ENCODE assay signal across 23 mouse cellular contexts in genomic region chr1:152139496-152139895, GRCm38 (mm10). TPM values are rescaled to one million over a fixed set of nuclear protein-coding genes. Genes with fewer than 3 reads are reported as not detected.
DNase-seq lines count a peak whose midpoint lies in the region; ATAC-seq and TF ChIP-seq lines count a peak whose summit lies in the region.
"Had no signal": no experiment of that assay in that cellular context is flagged by ENCODE, and none has a peak within 500 bp of the region (broad histone marks: within the 10 kb centered on the region; RNA-seq: fewer than 3 reads in every experiment).

No protein-coding gene starts in this region.

- no peak for TF ChIP-seq CTCF in kidney, adult 2 months (conservative IDR thresholded peaks at IDR 0.05; ENCODE audit: insufficient read depth, insufficient read length, low read depth, low read length)
- TF ChIP-seq CTCF in heart, postnatal 0 days (IDR thresholded peaks at IDR 0.05; ENCODE audit: low read depth) = no peak

- TF ChIP-seq EP300 in heart, postnatal 0 days (IDR thresholded peaks at IDR 0.05; ENCODE audit: low read depth) = no peak

- ATAC-seq in kidney, embryonic 14.5 days (ENCODE audit: low FRiP score, low TSS enrichment) = no peak
- ATAC-seq in heart, postnatal 0 days (ENCODE audit: insufficient read depth, low read depth) = no peak
- ATAC-seq in cerebellum, adult (ENCODE audit: insufficient number of reproducible peaks, low FRiP score, low TSS enrichment) = no peak
- ATAC-seq: CD4-positive, CD25-positive, alpha-beta regulatory T cell, adult 4 months; forebrain, embryonic 16.5 days; liver, postnatal 0 days; midbrain, embryonic 15.5 days; Patski had no signal

- no peaks in the 10 kb centered on the region for H3K27me3 ChIP-seq in kidney, adult 2 months (replicated peaks; ENCODE audit: control insufficient read depth, insufficient read depth, low read length)
- no peaks in the 10 kb centered on the region for H3K27me3 ChIP-seq in kidney, embryonic 14.5 days (ENCODE audit: control insufficient read depth, insufficient read depth, low read length)
- H3K27me3 ChIP-seq in heart, postnatal 0 days (ENCODE audit: control insufficient read depth, insufficient read depth, low read length) = no peaks in the 10 kb centered on the region
- H3K27me3 ChIP-seq: embryonic facial prominence, embryonic 15.5 days; megakaryocyte, embryonic 14.5 days; midbrain, embryonic 15.5 days; Patski had no signal

- WGBS in kidney, adult 2 months = 68% methylated on average over 4 of the region's 4 CpGs
- WGBS in kidney, embryonic 14.5 days = 75% methylated on average over 4 of the region's 4 CpGs
- WGBS in heart, postnatal 0 days = 72% methylated on average over 4 of the region's 4 CpGs

- no peak overlapping the region for H3K4me3 ChIP-seq in kidney, adult 2 months (ENCODE audit: insufficient read depth, low read depth, low read length)
- no peak overlapping the region for H3K4me3 ChIP-seq in kidney, embryonic 14.5 days (ENCODE audit: low read length)
- no peak overlapping the region for H3K4me3 ChIP-seq in heart, postnatal 0 days (ENCODE audit: low read depth, low read length)
- H3K4me3 ChIP-seq: embryonic facial prominence, embryonic 15.5 days; left cerebral cortex, adult 2 months; limb, embryonic 10.5 days; megakaryocyte, embryonic 14.5 days; midbrain, embryonic 15.5 days; myocyte had no signal

- H3K4me1 ChIP-seq in kidney, adult 2 months (ENCODE audit: control insufficient read depth, insufficient read depth, low read length) = peaks cover 4% of the 10 kb centered on the region; the same call in 1 of the 2 replicates
- no peaks in the 10 kb centered on the region for H3K4me1 ChIP-seq in kidney, embryonic 14.5 days (ENCODE audit: control insufficient read depth, insufficient read depth, low read length)
- H3K4me1 ChIP-seq in heart, postnatal 0 days (ENCODE audit: control insufficient read depth, insufficient read depth) = peaks cover 7% of the 10 kb centered on the region; the same call in 1 of the 2 replicates
- H3K4me1 ChIP-seq: embryonic facial prominence, embryonic 15.5 days; limb, embryonic 10.5 days; midbrain, embryonic 15.5 days had no signal

- TF ChIP-seq POLR2A in kidney, adult 2 months (IDR thresholded peaks at IDR 0.05; ENCODE audit: low read depth, low read length) = no peak

- no peaks in the 10 kb centered on the region for H3K36me3 ChIP-seq in kidney, adult 2 months (ENCODE audit: control insufficient read depth, insufficient read depth, low read length)
- no peaks in the 10 kb centered on the region for H3K36me3 ChIP-seq in kidney, embryonic 14.5 days (ENCODE audit: control insufficient read depth, insufficient read depth, low read length)
- no peaks in the 10 kb centered on the region for H3K36me3 ChIP-seq in heart, postnatal 0 days (replicated peaks; ENCODE audit: control insufficient read depth, insufficient read depth, low read length)
- H3K36me3 ChIP-seq: embryonic facial prominence, embryonic 15.5 days; limb, embryonic 10.5 days; midbrain, embryonic 15.5 days had no signal

- DNase-seq in adrenal gland, adult (ENCODE audit: inconsistent age in 2 of 2, low spot score in 1 of 2) = peak; percentile 16 to 71
- no peak for DNase-seq in adrenal gland, postnatal 4 days (ENCODE audit: low spot score in 2 of 2)
- peak; percentile 28 for DNase-seq in kidney, adult 2 months
- peak; percentile 40 for DNase-seq in adrenal gland, adult 2 months
- DNase-seq in heart, postnatal 0 days (ENCODE audit: low spot score) = peak; percentile 8
- no peak for DNase-seq in right cerebral cortex, postnatal 25 days
- DNase-seq: cerebellum, adult 11 months; cerebellum, postnatal 14 days; embryo, embryonic 11 days; layer of hippocampus, adult 9-11 months; liver, postnatal 0 days; thymus, adult 2 months had no signal

- H3K9ac ChIP-seq in kidney, embryonic 14.5 days (ENCODE audit: low read depth, low read length) = no peak overlapping the region
- no peak overlapping the region for H3K9ac ChIP-seq in heart, postnatal 0 days (replicated peaks; ENCODE audit: low read depth, low read length)
- H3K9ac ChIP-seq: embryonic facial prominence, embryonic 15.5 days; liver, postnatal 0 days; midbrain, embryonic 15.5 days had no signal

- no peak overlapping the region for H3K27ac ChIP-seq in kidney, adult 2 months (ENCODE audit: insufficient read depth, low read depth, low read length)
- no peak overlapping the region for H3K27ac ChIP-seq in kidney, embryonic 14.5 days (ENCODE audit: low read depth, low read length)
- H3K27ac ChIP-seq in heart, postnatal 0 days (ENCODE audit: low read depth) = no peak overlapping the region
- H3K27ac ChIP-seq: embryonic facial prominence, embryonic 15.5 days; left cerebral cortex, adult 2 months; limb, embryonic 10.5 days; midbrain, embryonic 15.5 days had no signal

- no peaks in the 10 kb centered on the region for H3K9me3 ChIP-seq in kidney, embryonic 14.5 days (ENCODE audit: control insufficient read depth, low read length)
- H3K9me3 ChIP-seq in heart, postnatal 0 days (replicated peaks; ENCODE audit: control insufficient read depth, low read length) = peaks cover 15% of the 10 kb centered on the region
- H3K9me3 ChIP-seq: limb, embryonic 10.5 days had no signal

- H3K4me2 ChIP-seq in kidney, embryonic 14.5 days (replicated peaks; ENCODE audit: low read depth, low read length) = no peak overlapping the region
- H3K4me2 ChIP-seq in heart, postnatal 0 days (ENCODE audit: low read depth, low read length) = no peak overlapping the region
- H3K4me2 ChIP-seq: embryonic facial prominence, embryonic 15.5 days; midbrain, embryonic 15.5 days had no signal

RNA-seq across cellular contexts. Expression of gene 1700025G04Rik, which starts 49.6 kb away (rescaled TPM):
- 10 to 100 TPM; 82.4 to 91.7 TPM for total RNA-seq in adrenal gland, postnatal 4 days (2021)
- polyA plus RNA-seq in kidney, adult 2 months (2012; rRNA removed) = 1.2 and 2.2 TPM in 2 replicates
- polyA plus RNA-seq in kidney, embryonic 14.5 days (2014; fragmentation: Nextera tagmentation; extraction: Ambion mirVana) = 17.9 and 24.4 TPM in 2 replicates
- total RNA-seq in adrenal gland, adult 2 months (2021) = 10 to 100 TPM; 53.7 to 66.1 TPM
- polyA plus RNA-seq in adrenal gland, adult 2 months (2012; rRNA removed) = 2.6 and 3.0 TPM in 2 replicates
- total RNA-seq in heart, postnatal 0 days (2014; rRNA removed; ENCODE audit: low replicate concordance) = 30.1 and 46.1 TPM in 2 replicates
- polyA plus RNA-seq in heart, postnatal 0 days (2015; fragmentation: Nextera tagmentation; extraction: Ambion mirVana) = 13.0 and 13.8 TPM in 2 replicates

Comparison
In these comparisons a context has a peak if more than half of its experiments do, and no peak if none do; other contexts are left out.
1. DNase-seq: peak in adrenal gland, adult (2 of 2), kidney, adult 2 months (single experiment), adrenal gland, adult 2 months (single experiment) and heart, postnatal 0 days (single experiment); none in adrenal gland, postnatal 4 days (0 of 2) and right cerebral cortex, postnatal 25 days (single experiment).